Mouse (Mus musculus): ENCODE measurements at regions not wholly inside any gene's neighbourhood (a gene's known extent, or its start where the extent isn't known, plus 50 kb on each side); places are given as distances from the start of the nearest gene placed in this dataset.

GRCm38 (mm10) chr10:14210445-14210844 lies 244.6 kb downstream of the Hivep2 start:
- TF ChIP-seq CTCF (IDR thresholded peaks at IDR 0.05; ENCODE audit: control insufficient read depth, insufficient read depth, low read length) (no peak), POLR2A (IDR thresholded peaks at IDR 0.05; ENCODE audit: borderline replicate concordance, control insufficient read depth, low read depth, low read length) (no peak)
